Mouse (Mus musculus): ENCODE data around the gene Dock1. TPM values are rescaled to one million over a fixed set of nuclear protein-coding genes. Genes with fewer than 3 reads are reported as not detected.
A peak's percentile ranks its signal among the peaks of the same experiment; 100 is the strongest.

Dock1 gene
- total RNA-seq, 2 experiments from 2014 or later, result 6.6 to 9.5 TPM

DNA sequence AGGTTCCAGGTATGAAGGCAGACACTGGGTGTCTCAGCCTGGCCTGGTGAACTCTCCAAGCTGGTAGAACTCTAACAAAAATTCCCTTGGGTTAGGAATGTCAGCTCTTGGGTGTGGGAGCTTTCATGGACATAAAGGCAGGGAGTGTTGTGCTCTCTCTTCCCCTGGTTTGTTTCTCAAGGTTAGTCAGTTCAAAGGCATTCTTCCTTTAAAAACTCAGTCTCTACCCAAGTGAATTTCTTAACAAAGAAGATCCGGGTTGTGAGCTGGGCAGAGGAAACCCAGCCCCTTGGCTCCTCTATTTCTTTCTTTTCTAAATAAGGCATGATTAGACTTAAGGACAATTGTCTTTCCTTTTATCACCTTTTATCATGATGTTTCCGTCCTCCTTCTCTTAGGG, 261.4 kb downstream of the Dock1 start:
- H3K4me3 ChIP-seq, result no peak overlapping the region
- DNase-seq, result no peak
- H3K27ac ChIP-seq, result no peak overlapping the region
- intact Hi-C loops (cut with DNase I), result no loop called here
- TF ChIP-seq CTCF (IDR thresholded peaks at IDR 0.05), result no peak

DNA sequence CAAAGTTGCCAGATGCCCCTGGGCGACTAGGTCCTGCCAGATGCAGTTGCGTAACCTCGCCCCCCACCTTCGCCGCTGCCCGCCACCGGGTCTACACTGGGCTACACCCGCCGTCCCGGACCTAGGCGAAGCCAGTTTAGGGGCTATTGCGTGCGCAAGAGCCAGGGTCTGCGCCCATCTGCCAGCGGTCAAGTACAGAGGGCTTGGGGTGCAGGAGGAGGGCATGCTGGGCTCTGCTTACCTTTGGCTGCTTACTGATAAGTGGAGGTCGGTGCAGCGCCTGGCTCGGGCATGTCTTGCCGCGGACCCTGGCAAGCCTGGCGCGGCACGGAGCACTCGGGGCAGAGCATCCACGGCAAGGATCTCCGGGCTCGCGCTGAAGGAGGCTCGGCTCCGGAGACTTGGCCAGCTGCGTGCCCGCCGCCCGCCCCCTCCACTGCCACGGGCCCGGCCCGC, 267.0 kb downstream of the Dock1 start:
- intact Hi-C loops (cut with DNase I), result no loop called here
- Histone ChIP-seq H3K27ac (no peak overlapping the region), H3K4me3 (peak overlapping the region; percentile 68)
- TF ChIP-seq CTCF (IDR thresholded peaks at IDR 0.05), result no peak
- DNase-seq, result no peak

DNA sequence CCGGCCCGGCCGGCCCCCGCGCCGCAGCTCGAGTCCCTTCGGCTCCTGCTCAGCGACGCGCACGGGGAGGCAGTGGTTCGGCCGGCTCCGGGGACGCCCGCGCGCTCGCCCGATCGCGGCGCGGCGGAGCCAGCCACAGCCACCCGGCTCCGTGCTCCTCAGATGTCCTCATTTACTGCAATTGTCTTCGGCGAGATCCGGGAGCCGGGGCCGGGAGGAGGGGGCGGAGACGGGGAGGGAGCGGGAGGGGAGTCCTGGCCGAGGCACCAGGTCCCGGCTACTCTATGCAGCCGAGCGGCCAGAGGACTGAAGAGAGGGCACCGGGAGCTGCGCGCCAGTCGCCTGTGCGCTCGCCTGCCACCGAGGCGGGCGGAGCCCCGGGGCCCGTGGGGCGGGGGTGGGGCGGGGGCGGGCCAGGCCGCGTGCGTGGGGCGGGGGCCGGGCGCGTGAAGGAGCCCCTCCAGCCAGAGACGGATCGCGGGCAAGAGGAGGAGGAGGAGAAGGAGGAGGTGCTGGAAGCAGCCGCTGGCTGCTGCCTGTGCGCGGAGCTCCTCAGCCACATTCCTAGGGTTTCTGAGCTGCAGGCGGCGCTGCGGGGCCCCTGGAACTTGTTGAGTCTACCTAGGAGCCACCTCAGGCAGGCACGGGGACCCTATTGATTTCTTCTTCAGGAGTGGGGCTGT, 267.6 kb downstream of the Dock1 start, which contains the start of gene Fam196a:
Gene Fam196a, minus strand, starts transcription at position 504 of the 683 bp plus-strand sequence.
- no peak within 1 kb of the TSS for H3K27ac ChIP-seq
- DNase-seq, result peak; percentile 34
- TF ChIP-seq CTCF (IDR thresholded peaks at IDR 0.05), result peak; percentile 32
- H3K4me3 ChIP-seq, result peak within 1 kb of the TSS; percentile 68
- intact Hi-C loops (cut with DNase I), result no loop called here

DNA sequence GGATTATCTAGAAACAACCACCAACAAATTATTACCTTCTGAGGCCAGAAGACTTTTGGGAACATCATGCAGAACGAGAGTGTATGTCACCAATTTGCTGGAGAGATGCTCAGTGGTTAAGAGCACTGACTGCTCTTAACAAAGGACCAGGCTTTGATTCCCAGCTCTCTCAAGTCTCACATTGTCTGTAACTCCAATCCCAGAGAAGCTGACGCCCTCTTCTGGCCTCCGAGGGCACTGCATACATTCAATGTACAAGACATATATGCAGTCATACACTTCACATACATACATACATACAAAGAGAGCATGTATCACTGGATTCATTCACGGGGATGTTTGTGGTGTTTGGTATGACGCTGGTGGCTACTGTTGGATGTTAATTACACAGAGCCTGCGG, 271.4 kb downstream of the Dock1 start:
- intact Hi-C loops (cut with DNase I), result no loop called here
- no peak overlapping the region for H3K27ac ChIP-seq
- no peak for DNase-seq
- TF ChIP-seq CTCF (IDR thresholded peaks at IDR 0.05), result no peak
- H3K4me3 ChIP-seq, result no peak overlapping the region

DNA sequence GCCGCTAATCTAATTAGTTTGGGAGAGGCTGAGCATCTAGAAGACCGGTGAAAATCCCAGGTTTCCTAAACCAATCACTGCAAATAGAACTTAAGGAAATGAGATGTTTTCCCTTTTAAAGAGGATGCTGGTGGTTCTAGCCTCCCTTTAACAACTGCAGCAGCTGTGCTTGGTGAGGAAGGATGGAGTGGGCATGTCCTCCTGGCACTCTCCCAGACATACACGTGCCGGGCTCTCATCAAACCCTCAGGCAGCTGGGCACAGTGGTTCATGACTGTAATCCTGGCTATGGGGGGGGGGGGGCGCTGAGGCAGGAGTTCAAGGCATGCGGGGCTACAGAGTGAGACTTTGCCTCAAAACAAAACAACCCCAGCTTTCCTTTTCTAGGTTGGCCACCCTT, 272.6 kb downstream of the Dock1 start:
- Histone ChIP-seq H3K27ac (no peak overlapping the region), H3K4me3 (no peak overlapping the region)
- TF ChIP-seq CTCF (IDR thresholded peaks at IDR 0.05), result no peak
- intact Hi-C loops (cut with DNase I), result no loop called here
- DNase-seq, result no peak

DNA sequence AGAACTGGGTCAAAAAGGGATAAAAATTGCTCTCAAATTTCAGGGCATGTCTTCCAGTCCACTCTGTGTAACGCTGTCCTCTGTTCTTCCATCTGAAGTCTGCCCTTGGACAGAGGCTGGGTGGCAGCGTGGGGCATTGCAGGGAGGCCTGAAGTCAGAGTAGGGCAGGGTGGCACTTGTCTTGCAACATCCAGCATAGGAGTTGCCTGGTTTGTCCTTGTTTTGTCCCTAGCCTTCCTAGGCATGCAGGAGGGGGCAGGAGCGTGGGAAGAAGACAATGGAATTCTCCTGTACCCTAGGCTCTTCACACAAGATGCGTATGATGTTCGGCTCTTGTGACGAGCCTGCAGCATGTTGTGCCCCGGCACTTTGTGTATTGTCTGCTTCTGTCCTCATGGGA, 273.2 kb downstream of the Dock1 start:
- no peak for TF ChIP-seq CTCF (IDR thresholded peaks at IDR 0.05)
- intact Hi-C loops (cut with DNase I), result no loop called here
- no peak for DNase-seq
- Histone ChIP-seq H3K27ac (no peak overlapping the region), H3K4me3 (no peak overlapping the region)

DNA sequence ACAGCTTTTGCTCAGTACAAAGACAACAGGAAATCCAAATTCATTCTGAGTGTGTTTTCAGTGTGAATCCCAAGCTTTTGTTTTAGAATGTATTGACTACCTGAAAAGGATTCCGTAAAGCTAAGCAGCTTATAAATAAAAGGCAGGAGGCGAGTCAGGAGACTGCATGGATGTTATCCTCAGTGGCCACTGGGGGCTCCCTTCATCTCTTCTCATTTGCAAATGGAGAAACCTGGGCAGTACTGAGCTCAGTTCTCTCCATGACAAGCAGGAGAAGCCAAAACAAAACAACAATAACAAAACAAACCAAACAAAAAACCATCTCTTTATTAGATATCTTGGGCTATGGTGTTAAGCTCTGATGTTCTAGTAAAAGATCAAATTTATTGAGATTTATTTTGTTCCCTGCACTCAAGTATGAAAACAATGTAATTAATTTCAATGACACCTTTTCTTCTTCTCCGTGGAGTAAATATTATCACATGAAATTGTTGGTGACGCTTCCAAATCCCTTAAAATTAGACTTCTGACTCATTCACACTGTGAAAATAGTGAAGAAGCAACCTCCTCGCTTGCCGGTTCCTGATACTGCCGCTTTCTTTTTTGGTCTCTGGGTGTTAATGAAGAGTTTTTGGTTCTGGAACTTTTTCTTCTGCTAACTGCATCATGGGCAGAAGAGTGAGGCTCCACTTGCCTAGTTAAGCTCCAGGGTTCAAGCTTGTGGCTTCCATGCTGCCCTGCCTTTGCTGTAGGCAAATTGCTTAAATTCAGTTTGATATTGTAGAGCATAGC, 275.7 kb downstream of the Dock1 start:
- no peak for DNase-seq
- intact Hi-C loops (cut with DNase I), result no loop called here
- TF ChIP-seq CTCF (IDR thresholded peaks at IDR 0.05), result peak; percentile 20; the same call in 1 of the 2 replicates
- H3K4me3 ChIP-seq, result no peak overlapping the region
- no peak overlapping the region for H3K27ac ChIP-seq

DNA sequence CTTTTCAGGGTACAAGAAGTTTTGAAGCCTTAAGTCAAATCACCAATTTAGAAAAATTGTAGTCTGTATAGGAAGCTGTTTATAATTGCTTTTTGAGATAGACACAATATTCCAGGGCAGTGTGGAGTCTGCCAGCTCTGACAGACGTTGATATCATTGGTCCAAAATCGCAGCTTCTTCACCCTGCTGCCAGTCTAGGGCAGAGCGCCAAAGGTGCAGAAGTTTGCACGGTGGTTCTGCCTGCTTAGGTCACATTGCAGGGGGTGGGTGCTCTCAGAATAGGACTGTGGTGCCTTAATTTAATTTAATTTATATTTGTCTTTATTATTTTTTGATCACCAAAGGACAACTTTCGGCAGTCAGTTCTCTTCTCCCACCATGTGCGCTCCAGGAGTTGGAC, 288.6 kb downstream of the Dock1 start:
- no peak overlapping the region for H3K27ac ChIP-seq
- intact Hi-C loops (cut with DNase I), result no loop called here
- no peak for TF ChIP-seq CTCF (IDR thresholded peaks at IDR 0.05)
- H3K4me3 ChIP-seq, result no peak overlapping the region
- DNase-seq, result no peak

DNA sequence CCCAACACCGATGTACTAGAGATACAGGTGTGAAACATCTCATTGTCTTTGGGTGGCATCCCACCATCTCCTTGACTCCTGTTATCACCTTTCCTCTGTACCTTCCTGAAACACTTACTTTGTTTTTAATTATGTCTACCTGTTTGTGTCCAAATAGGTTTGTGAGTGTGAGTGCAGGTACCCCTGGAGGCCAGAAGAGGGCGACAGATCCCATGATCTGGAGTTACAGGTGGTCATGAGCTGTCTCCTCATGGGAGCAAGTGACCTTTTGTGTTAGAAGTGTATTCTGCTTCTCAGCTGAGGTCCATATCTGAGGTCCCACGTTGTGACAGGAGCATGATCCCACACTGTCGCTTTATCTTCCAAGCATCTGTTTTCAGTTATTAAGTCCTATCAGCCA, 290.4 kb downstream of the Dock1 start:
- intact Hi-C loops (cut with DNase I), result loop anchor here (1.0 kb wide), 1 partner anchor 203 kb away; no protein-coding TSS in a partner anchor
- no peak overlapping the region for H3K4me3 ChIP-seq
- H3K27ac ChIP-seq, result no peak overlapping the region
- no peak for DNase-seq
- TF ChIP-seq CTCF (IDR thresholded peaks at IDR 0.05), result peak; percentile 70

DNA sequence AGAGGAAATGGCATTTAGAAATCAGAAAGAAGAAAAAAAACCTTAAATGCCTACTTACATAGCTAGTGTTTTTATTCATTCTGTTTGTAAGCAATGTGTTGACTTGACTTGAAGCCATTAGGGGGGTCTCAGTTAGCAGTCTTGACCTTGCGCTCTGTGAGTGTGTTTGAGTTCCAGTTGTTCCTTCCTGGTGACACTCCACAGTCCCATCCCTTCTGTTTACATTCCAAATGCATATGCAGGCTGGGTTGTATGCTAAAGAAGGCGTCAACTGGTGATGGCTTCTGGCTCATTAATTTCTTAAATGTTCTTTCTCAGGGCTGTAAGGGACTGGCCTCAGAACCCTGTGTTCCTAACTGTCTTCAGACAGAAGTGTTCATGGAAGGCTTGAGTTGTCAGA, 291.2 kb downstream of the Dock1 start:
- intact Hi-C loops (cut with DNase I), result loop anchor here (1.0 kb wide), 1 partner anchor 203 kb away; no protein-coding TSS in a partner anchor
- no peak for DNase-seq
- Histone ChIP-seq H3K27ac (no peak overlapping the region), H3K4me3 (no peak overlapping the region)
- no peak for TF ChIP-seq CTCF (IDR thresholded peaks at IDR 0.05)

DNA sequence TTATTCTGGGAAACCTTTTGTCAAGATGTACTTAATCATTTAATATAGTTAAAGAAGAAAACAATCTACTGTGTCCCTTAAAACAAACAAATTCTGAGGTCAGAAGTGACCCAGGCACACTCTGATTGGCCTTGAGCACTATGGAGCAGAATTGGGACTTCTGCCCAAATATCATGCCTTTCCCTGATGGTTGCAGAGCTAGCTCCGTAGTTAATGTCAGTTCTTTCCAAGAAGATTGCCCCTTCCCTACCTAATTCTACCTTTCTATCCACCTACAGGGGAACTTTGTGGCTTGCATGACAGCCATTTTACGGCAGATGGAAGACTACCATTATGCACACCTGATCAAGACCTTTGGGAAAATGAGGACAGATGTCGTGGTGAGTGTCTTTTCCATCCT, 319.8 kb downstream of the Dock1 start:
- Histone ChIP-seq H3K4me3 (no peak overlapping the region), H3K27ac (no peak overlapping the region)
- intact Hi-C loops (cut with DNase I), result no loop called here
- TF ChIP-seq CTCF (IDR thresholded peaks at IDR 0.05), result no peak
- DNase-seq, result no peak

DNA sequence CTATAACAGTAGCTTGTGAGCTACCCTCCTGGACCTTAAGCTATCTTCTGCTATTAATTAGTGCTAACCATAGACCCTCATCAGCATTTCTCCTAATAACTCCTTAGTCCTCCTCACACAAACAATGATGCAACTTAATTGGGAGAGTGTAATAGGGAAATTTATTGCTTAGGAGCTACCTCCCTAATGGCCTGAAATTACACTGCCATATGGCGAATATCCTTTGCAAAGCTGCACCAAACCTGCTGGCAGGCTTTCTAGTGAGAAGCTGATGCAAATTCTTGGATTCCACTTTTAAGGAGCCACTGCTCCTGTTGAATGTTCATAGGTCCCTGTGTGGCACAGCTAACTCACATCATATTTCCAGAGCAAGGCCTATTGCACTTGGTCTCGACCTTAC, 320.5 kb downstream of the Dock1 start:
- Histone ChIP-seq H3K27ac (no peak overlapping the region), H3K4me3 (no peak overlapping the region)
- intact Hi-C loops (cut with DNase I), result no loop called here
- DNase-seq, result no peak
- TF ChIP-seq CTCF (IDR thresholded peaks at IDR 0.05), result no peak

DNA sequence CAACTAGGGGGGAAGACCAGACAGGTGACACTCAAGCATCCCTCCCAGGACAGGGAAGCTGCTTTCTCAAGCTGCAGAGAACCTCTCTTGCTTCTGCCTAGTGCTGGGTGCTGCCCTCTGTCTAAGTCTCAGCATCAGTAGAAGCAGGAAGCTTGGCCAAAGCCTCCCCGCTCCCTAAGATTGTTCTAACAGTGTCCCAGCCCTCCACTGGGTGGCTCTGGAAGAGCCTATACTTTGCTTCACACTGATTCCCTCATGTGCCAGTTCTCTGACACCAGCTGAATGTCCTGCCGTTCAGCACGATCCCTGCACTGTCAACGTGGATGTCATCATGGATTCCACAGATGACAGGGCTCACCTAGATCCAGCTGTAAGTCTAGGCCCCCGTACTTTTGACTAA, 324.5 kb downstream of the Dock1 start:
- no peak for DNase-seq
- intact Hi-C loops (cut with DNase I), result no loop called here
- Histone ChIP-seq H3K27ac (no peak overlapping the region), H3K4me3 (no peak overlapping the region)
- TF ChIP-seq CTCF (IDR thresholded peaks at IDR 0.05), result no peak
